Mouse (Mus musculus) intestine, embryonic 14.5 days (tissue): ENCODE measurements around the gene Fpgs. TPM values are rescaled to one million over a fixed set of nuclear protein-coding genes. Genes with fewer than 3 reads are reported as not detected.

Experiments
- ATAC-seq: fragments of 200-750 bp; cut with Nextera tagmentation; replicated peaks from 2 replicates; pipeline ENCODE4 v1.8.0; 2017; ENCODE audit warnings: low read depth, moderate number of reproducible peaks, moderate TSS enrichment, moderate library complexity; ENCODE audit not compliant: low FRiP score, low TSS enrichment
- DNase-seq: peaks from one replicate; pipeline ENCODE4 v3.0.0-alpha.2; 2018; ENCODE audit warnings: low spot score
- H3K27ac ChIP-seq: fragments of 300-500 bp; sonication (generic); 2 replicates; pipeline ENCODE4 v1.5.1; 2014; ENCODE audit warnings: low read depth, mild to moderate bottlenecking, control low read depth
- H3K27me3 ChIP-seq: fragments of 300-500 bp; sonication (generic); replicated peaks from 2 replicates; pipeline ENCODE4 v1.6.1; 2014; ENCODE audit warnings: low read length, control low read depth; ENCODE audit not compliant: control insufficient read depth, insufficient read depth
- H3K36me3 ChIP-seq: fragments of 300-500 bp; sonication (generic); 2 replicates; pipeline ENCODE4 v1.6.1; 2014; ENCODE audit warnings: low read length, control low read depth; ENCODE audit not compliant: control insufficient read depth, insufficient read depth
- H3K4me1 ChIP-seq: fragments of 300-500 bp; sonication (generic); replicated peaks from 2 replicates; pipeline ENCODE4 v1.6.1; 2014; ENCODE audit warnings: low read length, control low read depth, mixed read lengths; ENCODE audit not compliant: control insufficient read depth, insufficient read depth
- H3K4me2 ChIP-seq: fragments of 300-500 bp; sonication (generic); 2 replicates; pipeline ENCODE4 v1.6.1; 2014; ENCODE audit warnings: low read length
- H3K4me3 ChIP-seq: fragments of 300-500 bp; sonication (generic); 2 replicates; pipeline ENCODE4 v1.5.1; 2014; ENCODE audit warnings: low read depth, low read length, control low read depth, mixed read lengths
- H3K9ac ChIP-seq: fragments of 300-500 bp; sonication (generic); 2 replicates; pipeline ENCODE4 v1.6.1; 2014; ENCODE audit warnings: mild to moderate bottlenecking, low read length
- H3K9me3 ChIP-seq: fragments of 300-500 bp; sonication (generic); 2 replicates; pipeline ENCODE4 v1.6.1; 2016; ENCODE audit warnings: low read length, control low read depth; ENCODE audit not compliant: control insufficient read depth
- WGBS: fragments of 180-500 bp; shearing (Covaris S2); extraction: QIAGEN DNeasy Blood & Tissue Kit; methylation state at CpG from one replicate; pipeline ENCODE4 v1.1.7; 2014; 5-methylcytosine and 5-hydroxymethylcytosine counted together
- polyA plus RNA-seq: library from polyadenylated mRNA; unstranded; fragments of >200 nt; fragmentation: Nextera tagmentation; extraction: Ambion mirVana; gene quantifications from 2 replicates; pipeline ENCODE4 v1.2.1, GENCODE M21; 2014

Gene Fpgs
- polyA plus RNA-seq, result 32.9 and 35.6 TPM in 2 replicates

GRCm38 (mm10) chr2:32704021-32704421 is at the start of gene Fpgs:
TSS of gene Fpgs (minus strand) at chr2:32704145.
- Histone ChIP-seq H3K27ac (no peak within 1 kb of the TSS), H3K4me2 (no peak within 1 kb of the TSS)
- DNase-seq, result no peak

GRCm38 (mm10) chr2:32752181-32752580 is 48.2 kb upstream of the Fpgs start:
- peak overlapping the region; percentile 47; the same call in 1 of the 2 replicates for H3K4me2 ChIP-seq
- DNase-seq (no peak), ATAC-seq (no peak)
- H3K4me3 ChIP-seq, result no peak overlapping the region
- H3K9ac ChIP-seq, result no peak overlapping the region
- H3K9me3 ChIP-seq, result no peaks in the 10 kb centered on the region
- H3K27ac ChIP-seq, result no peak overlapping the region
- peaks cover 5% of the 10 kb centered on the region; the same call in 1 of the 2 replicates for H3K4me1 ChIP-seq
- 70% methylated on average over 10 of the region's 10 CpGs for WGBS
- H3K27me3 ChIP-seq, result no peaks in the 10 kb centered on the region
- peaks cover 50% of the 10 kb centered on the region for H3K36me3 ChIP-seq

More at GRCm38 (mm10) chr2:32704021-32704421, at the start of gene Fpgs:
- no peak for ATAC-seq
- no peaks in the 10 kb centered on the region for H3K9me3 ChIP-seq
- 83% methylated on average over 2 of the region's 2 CpGs for WGBS
- H3K9ac ChIP-seq, result no peak within 1 kb of the TSS
- no peak within 1 kb of the TSS for H3K4me3 ChIP-seq
- peaks cover 61% of the 10 kb centered on the region for H3K36me3 ChIP-seq
- no peaks in the 10 kb centered on the region for H3K4me1 ChIP-seq
- H3K27me3 ChIP-seq, result no peaks in the 10 kb centered on the region

- no peaks in the 10 kb centered on the region for H3K9me3 ChIP-seq
- H3K4me2 ChIP-seq, result peak overlapping the region; percentile 47
- peaks cover 5% of the 10 kb centered on the region; the same call in 1 of the 2 replicates for H3K4me1 ChIP-seq
- peak overlapping the region; percentile 31 for H3K4me3 ChIP-seq
- DNase-seq, result no peak
- no peak overlapping the region for H3K9ac ChIP-seq
- H3K27ac ChIP-seq, result 0 out of 2 replicates have a peak overlapping the region, but pooled peaks have one; percentile 2
- no peak for ATAC-seq
- H3K27me3 ChIP-seq, result no peaks in the 10 kb centered on the region
- peaks cover 55% of the 10 kb centered on the region for H3K36me3 ChIP-seq
- 23% methylated on average over 10 of the region's 10 CpGs for WGBS
Observed at GRCm38 (mm10) chr2:32751665-32752033, 47.7 kb upstream of the Fpgs start.

GRCm38 (mm10) chr2:32750887-32751664 is 47.1 kb upstream of the Fpgs start:
- peaks cover 60% of the 10 kb centered on the region for H3K36me3 ChIP-seq
- H3K4me1 ChIP-seq, result peaks cover 5% of the 10 kb centered on the region; the same call in 1 of the 2 replicates
- H3K9me3 ChIP-seq, result no peaks in the 10 kb centered on the region
- ATAC-seq (peak; percentile 91), DNase-seq (peak; percentile 86)
- H3K27me3 ChIP-seq, result no peaks in the 10 kb centered on the region
- H3K27ac ChIP-seq, result peak overlapping the region; percentile 2; the same call in 1 of the 2 replicates
- peak overlapping the region; percentile 47 for H3K4me2 ChIP-seq
- no peak overlapping the region for H3K9ac ChIP-seq
- peak overlapping the region; percentile 31 for H3K4me3 ChIP-seq
- 8% methylated on average over 31 of the region's 31 CpGs for WGBS

GRCm38 (mm10) chr2:32750199-32750598 is 46.3 kb upstream of the Fpgs start:
- Histone ChIP-seq H3K4me3 (no peak overlapping the region), H3K36me3 (peaks cover 68% of the 10 kb centered on the region), H3K9ac (no peak overlapping the region), H3K4me2 (no peak overlapping the region), H3K4me1 (peaks cover 5% of the 10 kb centered on the region; the same call in 1 of the 2 replicates), H3K27ac (no peak overlapping the region), H3K9me3 (no peaks in the 10 kb centered on the region), H3K27me3 (no peaks in the 10 kb centered on the region)
- WGBS, result 68% methylated on average over 7 of the region's 7 CpGs
- DNase-seq (no peak), ATAC-seq (no peak)

GRCm38 (mm10) chr2:32749082-32749481 is 45.1 kb upstream of the Fpgs start:
- peaks cover 64% of the 10 kb centered on the region for H3K36me3 ChIP-seq
- no peak overlapping the region for H3K27ac ChIP-seq
- DNase-seq (no peak), ATAC-seq (no peak)
- H3K4me2 ChIP-seq, result no peak overlapping the region
- H3K9ac ChIP-seq, result no peak overlapping the region
- 92% methylated on average over 16 of the region's 16 CpGs for WGBS
- peaks cover 5% of the 10 kb centered on the region; the same call in 1 of the 2 replicates for H3K4me1 ChIP-seq
- H3K9me3 ChIP-seq, result no peaks in the 10 kb centered on the region
- H3K27me3 ChIP-seq, result no peaks in the 10 kb centered on the region
- no peak overlapping the region for H3K4me3 ChIP-seq

- H3K36me3 ChIP-seq, result peaks cover 42% of the 10 kb centered on the region
- DNase-seq, result no peak
- H3K4me2 ChIP-seq, result no peak overlapping the region
- no peak overlapping the region for H3K4me3 ChIP-seq
- ATAC-seq, result no peak
- H3K27ac ChIP-seq, result no peak overlapping the region
- peaks cover 13% of the 10 kb centered on the region for H3K4me1 ChIP-seq
- H3K27me3 ChIP-seq, result peaks cover 23% of the 10 kb centered on the region
- WGBS, result 80% methylated on average over 15 of the region's 15 CpGs
- no peak overlapping the region for H3K9ac ChIP-seq
- no peaks in the 10 kb centered on the region for H3K9me3 ChIP-seq
Observed at GRCm38 (mm10) chr2:32744272-32744982, 40.5 kb upstream of the Fpgs start.

- DNase-seq, result no peak
- Histone ChIP-seq H3K27ac (no peak overlapping the region), H3K9ac (no peak overlapping the region), H3K27me3 (peaks cover 23% of the 10 kb centered on the region), H3K4me3 (peak overlapping the region; percentile 46), H3K4me2 (peak overlapping the region; percentile 86), H3K9me3 (no peaks in the 10 kb centered on the region), H3K36me3 (peaks cover 29% of the 10 kb centered on the region), H3K4me1 (peaks cover 13% of the 10 kb centered on the region)
- WGBS, result 15% methylated on average over 18 of the region's 18 CpGs
- peak; percentile 74 for ATAC-seq
Observed at GRCm38 (mm10) chr2:32742173-32742531, 38.2 kb upstream of the Fpgs start.
